Mouse (Mus musculus): Measurements from ENCODE around the gene Akap13. TPM values are rescaled to one million over a fixed set of nuclear protein-coding genes. Genes with fewer than 3 reads are reported as not detected.

Gene Akap13
- polyA plus RNA-seq, 1 experiment from 2014 or later: 31.0 TPM

DNA sequence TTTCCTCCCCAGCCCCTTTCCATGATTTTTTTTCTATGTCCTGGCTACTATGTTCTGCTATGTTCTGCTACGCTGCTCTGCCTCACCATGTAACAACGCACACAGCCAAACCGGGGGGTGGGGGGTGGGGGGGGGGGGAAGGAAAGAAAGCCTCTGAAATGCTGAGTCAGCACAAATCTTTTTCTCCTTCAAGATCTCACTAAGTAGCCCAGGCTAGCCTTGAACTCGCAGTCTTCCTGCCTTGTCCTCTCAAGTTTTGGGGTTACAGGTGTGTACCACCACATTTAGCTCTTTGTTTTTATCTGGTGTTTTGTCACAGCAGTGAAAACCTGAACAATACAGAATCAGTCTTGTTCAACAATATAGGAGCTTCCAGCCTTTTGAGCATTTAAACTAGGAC lies 15.8 kb upstream of the Akap13 start:
- 87% methylated on average over 4 of the region's 4 CpGs for WGBS
- H3K4me2 ChIP-seq (ENCODE audit: low read depth, low read length, severe bottlenecking): no peak overlapping the region
- no peak for ATAC-seq (replicated peaks; ENCODE audit: low FRiP score)
- no peak overlapping the region for H3K4me3 ChIP-seq (ENCODE audit: low read depth, low read length)
- no peaks in the 10 kb centered on the region for H3K9me3 ChIP-seq (ENCODE audit: control insufficient read depth, low read length)
- H3K36me3 ChIP-seq (ENCODE audit: control insufficient read depth, insufficient read depth, low read length): no peaks in the 10 kb centered on the region
- no peak overlapping the region for H3K27ac ChIP-seq (ENCODE audit: low read depth, low read length)
- no peaks in the 10 kb centered on the region for H3K4me1 ChIP-seq (replicated peaks; ENCODE audit: control insufficient read depth, insufficient read depth, low read length)
- DNase-seq (ENCODE audit: low spot score): no peak
- no peaks in the 10 kb centered on the region for H3K27me3 ChIP-seq (ENCODE audit: control insufficient read depth, insufficient read depth, low read length)
- no peak overlapping the region for H3K9ac ChIP-seq (ENCODE audit: low read length)

- ATAC-seq (replicated peaks; ENCODE audit: low FRiP score) (no peak), DNase-seq (ENCODE audit: low spot score) (no peak)
- Histone ChIP-seq H3K27ac (ENCODE audit: low read depth, low read length) (no peak overlapping the region), H3K4me1 (replicated peaks; ENCODE audit: control insufficient read depth, insufficient read depth, low read length) (no peaks in the 10 kb centered on the region), H3K9me3 (ENCODE audit: control insufficient read depth, low read length) (no peaks in the 10 kb centered on the region), H3K9ac (ENCODE audit: low read length) (no peak overlapping the region), H3K4me2 (ENCODE audit: low read depth, low read length, severe bottlenecking) (no peak overlapping the region), H3K4me3 (ENCODE audit: low read depth, low read length) (no peak overlapping the region), H3K27me3 (ENCODE audit: control insufficient read depth, insufficient read depth, low read length) (no peaks in the 10 kb centered on the region), H3K36me3 (ENCODE audit: control insufficient read depth, insufficient read depth, low read length) (no peaks in the 10 kb centered on the region)
- WGBS: 84% methylated on average over 2 of the region's 2 CpGs
These were observed 15.1 kb upstream of the Akap13 start for GRCm38 (mm10) chr7:75440241-75440640.

GRCm38 (mm10) chr7:75441947-75442346 lies 13.4 kb upstream of the Akap13 start:
- Histone ChIP-seq H3K27ac (ENCODE audit: low read depth, low read length) (no peak overlapping the region), H3K27me3 (ENCODE audit: control insufficient read depth, insufficient read depth, low read length) (no peaks in the 10 kb centered on the region), H3K9me3 (ENCODE audit: control insufficient read depth, low read length) (no peaks in the 10 kb centered on the region), H3K36me3 (ENCODE audit: control insufficient read depth, insufficient read depth, low read length) (no peaks in the 10 kb centered on the region), H3K4me2 (ENCODE audit: low read depth, low read length, severe bottlenecking) (no peak overlapping the region), H3K9ac (ENCODE audit: low read length) (no peak overlapping the region), H3K4me1 (replicated peaks; ENCODE audit: control insufficient read depth, insufficient read depth, low read length) (no peaks in the 10 kb centered on the region), H3K4me3 (ENCODE audit: low read depth, low read length) (no peak overlapping the region)
- ATAC-seq (replicated peaks; ENCODE audit: low FRiP score) (no peak), DNase-seq (ENCODE audit: low spot score) (no peak)
- 87% methylated on average over 2 of the region's 2 CpGs for WGBS

GRCm38 (mm10) chr7:75456152-75456888 lies 986 bp downstream of the Akap13 start:
- Histone ChIP-seq H3K27me3 (ENCODE audit: control insufficient read depth, insufficient read depth, low read length) (no peaks in the 10 kb centered on the region), H3K4me2 (ENCODE audit: low read depth, low read length, severe bottlenecking) (peak overlapping the region; percentile 74), H3K9me3 (ENCODE audit: control insufficient read depth, low read length) (no peaks in the 10 kb centered on the region; the same call in 1 of the 2 replicates), H3K36me3 (ENCODE audit: control insufficient read depth, insufficient read depth, low read length) (no peaks in the 10 kb centered on the region), H3K27ac (ENCODE audit: low read depth, low read length) (peak overlapping the region; percentile 97), H3K4me1 (replicated peaks; ENCODE audit: control insufficient read depth, insufficient read depth, low read length) (peaks cover 4% of the 10 kb centered on the region; the same call in 1 of the 2 replicates), H3K9ac (ENCODE audit: low read length) (peak overlapping the region; percentile 87), H3K4me3 (ENCODE audit: low read depth, low read length) (peak overlapping the region; percentile 85)
- ATAC-seq (replicated peaks; ENCODE audit: low FRiP score): no peak; the same call in 1 of the 2 replicates
- DNase-seq (ENCODE audit: low spot score): no peak
- WGBS: 1% methylated on average over 25 of the region's 25 CpGs

DNA sequence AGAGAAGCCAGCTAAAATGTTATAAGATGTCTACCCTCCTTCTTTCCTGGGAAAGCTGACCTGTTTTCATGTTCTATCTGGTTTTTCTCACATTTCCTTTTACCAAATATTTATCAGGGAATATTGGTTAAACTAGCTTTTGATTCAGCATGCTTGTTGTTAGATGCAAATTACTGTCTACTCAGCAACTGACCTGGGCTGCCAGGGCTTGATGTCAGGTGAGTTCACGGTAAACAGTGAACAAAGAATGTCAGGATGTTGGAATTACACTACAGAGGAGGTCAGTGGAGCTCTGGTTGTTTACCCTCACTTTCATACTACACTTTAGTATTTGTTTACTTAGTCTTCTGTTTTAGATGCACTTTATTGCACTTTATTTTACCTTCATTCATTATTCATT lies 5.0 kb downstream of the Akap13 start:
- no peaks in the 10 kb centered on the region for H3K27me3 ChIP-seq (ENCODE audit: control insufficient read depth, insufficient read depth, low read length)

GRCm38 (mm10) chr7:75463579-75464162 lies 8.3 kb downstream of the Akap13 start:
- ATAC-seq (replicated peaks; ENCODE audit: low FRiP score) (no peak), DNase-seq (ENCODE audit: low spot score) (no peak)
- Histone ChIP-seq H3K27me3 (ENCODE audit: control insufficient read depth, insufficient read depth, low read length) (no peaks in the 10 kb centered on the region), H3K4me1 (replicated peaks; ENCODE audit: control insufficient read depth, insufficient read depth, low read length) (no peaks in the 10 kb centered on the region), H3K9ac (ENCODE audit: low read length) (no peak overlapping the region), H3K27ac (ENCODE audit: low read depth, low read length) (no peak overlapping the region), H3K4me3 (ENCODE audit: low read depth, low read length) (no peak overlapping the region), H3K36me3 (ENCODE audit: control insufficient read depth, insufficient read depth, low read length) (no peaks in the 10 kb centered on the region), H3K4me2 (ENCODE audit: low read depth, low read length, severe bottlenecking) (no peak overlapping the region), H3K9me3 (ENCODE audit: control insufficient read depth, low read length) (no peaks in the 10 kb centered on the region)

More for the DNA sequence above, 5.0 kb downstream of the Akap13 start:
- no peak overlapping the region for H3K9ac ChIP-seq (ENCODE audit: low read length)
- no peaks in the 10 kb centered on the region for H3K9me3 ChIP-seq (ENCODE audit: control insufficient read depth, low read length)
- no peak overlapping the region for H3K27ac ChIP-seq (ENCODE audit: low read depth, low read length)
- 85% methylated on average over 1 of the region's 1 CpGs for WGBS
- H3K4me2 ChIP-seq (ENCODE audit: low read depth, low read length, severe bottlenecking): no peak overlapping the region
- H3K4me3 ChIP-seq (ENCODE audit: low read depth, low read length): no peak overlapping the region
- H3K4me1 ChIP-seq (replicated peaks; ENCODE audit: control insufficient read depth, insufficient read depth, low read length): peaks cover 2% of the 10 kb centered on the region; the same call in 1 of the 2 replicates
- no peak for DNase-seq (ENCODE audit: low spot score)
- ATAC-seq (replicated peaks; ENCODE audit: low FRiP score): no peak
- H3K36me3 ChIP-seq (ENCODE audit: control insufficient read depth, insufficient read depth, low read length): no peaks in the 10 kb centered on the region

DNA sequence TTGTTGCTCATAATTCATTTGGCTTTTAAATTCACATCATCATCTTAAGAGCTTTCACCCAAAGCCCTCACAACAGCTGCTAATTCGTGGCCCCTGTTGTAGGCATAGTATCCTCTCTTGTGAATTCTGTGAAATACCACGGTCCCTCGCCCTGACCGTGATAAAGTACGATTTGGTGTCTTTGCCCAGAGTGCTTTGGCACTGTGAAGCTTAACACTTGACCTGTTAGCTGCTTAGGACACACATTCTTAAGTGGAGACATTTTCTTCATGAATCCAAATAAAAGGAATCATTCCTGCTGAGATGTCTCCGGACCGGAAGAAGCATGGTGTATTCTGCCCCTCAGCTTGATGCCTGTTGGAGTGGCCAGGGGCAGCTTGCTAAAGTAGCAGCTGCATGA lies 12.5 kb downstream of the Akap13 start:
- Histone ChIP-seq H3K4me2 (ENCODE audit: low read depth, low read length, severe bottlenecking) (no peak overlapping the region), H3K27me3 (ENCODE audit: control insufficient read depth, insufficient read depth, low read length) (no peaks in the 10 kb centered on the region), H3K9me3 (ENCODE audit: control insufficient read depth, low read length) (no peaks in the 10 kb centered on the region), H3K9ac (ENCODE audit: low read length) (no peak overlapping the region), H3K27ac (ENCODE audit: low read depth, low read length) (no peak overlapping the region), H3K4me3 (ENCODE audit: low read depth, low read length) (no peak overlapping the region), H3K36me3 (ENCODE audit: control insufficient read depth, insufficient read depth, low read length) (no peaks in the 10 kb centered on the region), H3K4me1 (replicated peaks; ENCODE audit: control insufficient read depth, insufficient read depth, low read length) (peaks cover 4% of the 10 kb centered on the region; the same call in 1 of the 2 replicates)
- DNase-seq (ENCODE audit: low spot score) (no peak), ATAC-seq (replicated peaks; ENCODE audit: low FRiP score) (no peak)
- WGBS: 65% methylated on average over 7 of the region's 7 CpGs

DNA sequence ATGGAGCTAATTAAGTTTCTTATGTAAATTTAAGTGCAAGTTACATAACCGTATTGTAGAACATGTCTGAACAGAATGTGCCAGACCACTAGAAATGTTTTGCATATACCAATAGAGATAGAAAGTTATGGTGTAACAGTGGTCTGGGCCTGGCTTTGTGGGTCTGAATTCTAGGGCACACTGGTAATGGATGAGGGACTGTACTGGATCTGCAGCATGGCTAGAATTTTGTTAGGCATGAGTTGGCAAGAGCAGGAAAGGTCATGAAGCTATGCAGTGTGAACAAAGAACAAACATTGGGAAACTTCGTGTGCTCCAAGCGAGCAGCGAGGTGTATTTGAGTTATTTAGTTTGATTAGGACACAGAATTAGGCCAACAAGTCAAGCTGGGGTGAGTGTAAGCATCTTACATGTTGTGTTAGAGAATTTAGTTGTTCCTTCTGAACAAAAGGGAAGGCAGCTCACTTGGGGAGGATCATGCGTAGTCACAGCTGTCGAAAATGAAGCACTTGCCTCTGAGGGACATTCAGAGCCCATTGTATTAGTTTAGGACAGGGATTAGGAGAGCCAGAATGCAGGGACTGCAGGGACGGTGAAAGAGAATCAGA lies 15.1 kb downstream of the Akap13 start:
- H3K4me1 ChIP-seq (replicated peaks; ENCODE audit: control insufficient read depth, insufficient read depth, low read length): peaks cover 4% of the 10 kb centered on the region; the same call in 1 of the 2 replicates
- no peak overlapping the region for H3K27ac ChIP-seq (ENCODE audit: low read depth, low read length)
- DNase-seq (ENCODE audit: low spot score) (no peak), ATAC-seq (replicated peaks; ENCODE audit: low FRiP score) (no peak)
- H3K36me3 ChIP-seq (ENCODE audit: control insufficient read depth, insufficient read depth, low read length): no peaks in the 10 kb centered on the region
- no peak overlapping the region for H3K9ac ChIP-seq (ENCODE audit: low read length)
- 19% methylated on average over 7 of the region's 7 CpGs for WGBS
- H3K9me3 ChIP-seq (ENCODE audit: control insufficient read depth, low read length): no peaks in the 10 kb centered on the region
- no peak overlapping the region for H3K4me3 ChIP-seq (ENCODE audit: low read depth, low read length)
- no peaks in the 10 kb centered on the region for H3K27me3 ChIP-seq (ENCODE audit: control insufficient read depth, insufficient read depth, low read length)
- H3K4me2 ChIP-seq (ENCODE audit: low read depth, low read length, severe bottlenecking): no peak overlapping the region

All from forebrain, embryonic 11.5 days (tissue).